Mouse (Mus musculus) embryonic stem cell, embryonic (primary cell): ENCODE data around the gene Abcc8.

Experiments
- CTCF ChIA-PET, 4 experiments: fragments of 300-600 bp in 2 of 4; fragments of 350-600 bp in 2 of 4; sonication (Branson Sonifier 250); formaldehyde crosslinking; loops; one replicate each; lab custom pipeline; 2022; ENCODE audit warnings: inconsistent platforms in 2 of 4; lab: Charles Lee
- POLR2A ChIA-PET, 4 experiments: fragments of 300-600 bp in 2 of 4; fragments of 350-600 bp in 2 of 4; sonication (Branson Sonifier 250); formaldehyde crosslinking; loops; one replicate each; lab custom pipeline; 2022; ENCODE audit warnings: antibody characterized with exemption in 4 of 4, inconsistent platforms in 1 of 4; lab: Charles Lee

Gene Abcc8

GRCm38 (mm10) chr7:46167901-46168300, 11.9 kb downstream of the Abcc8 start:
- ChIA-PET POLR2A (no interaction called here), CTCF (no interaction called here)

GRCm38 (mm10) chr7:46165876-46166275, 14.0 kb downstream of the Abcc8 start:
- POLR2A ChIA-PET, result no interaction called here
- CTCF ChIA-PET, result no interaction called here

- CTCF ChIA-PET, result no interaction called here
- POLR2A ChIA-PET, result no interaction called here
These were observed 17.1 kb downstream of the Abcc8 start for GRCm38 (mm10) chr7:46162731-46163130.

- ChIA-PET POLR2A (interaction anchor here in 1 of 4 experiments (0.6 kb wide), 2 partner anchors 189 to 287 kb away, joined by 4 to 8 read pairs; no protein-coding TSS in a partner anchor), CTCF (interaction anchor here in 1 of 4 experiments (0.6 kb wide), 1 partner anchor 139 kb away, joined by 3 read pairs; no protein-coding TSS in a partner anchor)
These were observed 17.6 kb downstream of the Abcc8 start for GRCm38 (mm10) chr7:46162132-46162727.

- ChIA-PET CTCF (interaction anchor here in 2 of 4 experiments (0.6 kb wide), 2 partner anchors 73 to 138 kb away, joined by 3 to 4 read pairs; no protein-coding TSS in a partner anchor), POLR2A (interaction anchor here in 1 of 4 experiments (0.6 kb wide), 1 partner anchor 189 kb away, joined by 8 read pairs; no protein-coding TSS in a partner anchor)
These were observed 18.2 kb downstream of the Abcc8 start for GRCm38 (mm10) chr7:46161615-46162014.

- ChIA-PET CTCF (interaction anchor here in 1 of 4 experiments (1.5 kb wide), 1 partner anchor 235 kb away, joined by 3 read pairs; no protein-coding TSS in a partner anchor), POLR2A (no interaction called here)
These were observed 22.1 kb downstream of the Abcc8 start for GRCm38 (mm10) chr7:46157746-46158145.

- CTCF ChIA-PET, result interaction anchor here in 1 of 4 experiments (0.6 kb wide), 1 partner anchor 34 kb away, joined by 6 read pairs; no protein-coding TSS in a partner anchor
- POLR2A ChIA-PET, result no interaction called here
These were observed 25.0 kb downstream of the Abcc8 start for GRCm38 (mm10) chr7:46154498-46155488.

- CTCF ChIA-PET, result interaction anchor here in 1 of 4 experiments (0.6 kb wide), 2 partner anchors 27 to 1706 kb away, joined by 3 to 4 read pairs; partner anchors contain the start of gene Abcc8
- POLR2A ChIA-PET, result interaction anchor here in 2 of 4 experiments (0.5 to 2.1 kb wide), 2 partner anchors 26 to 455 kb away, joined by 4 read pairs; no protein-coding TSS in a partner anchor
These were observed 26.9 kb downstream of the Abcc8 start for GRCm38 (mm10) chr7:46152819-46153351.

GRCm38 (mm10) chr7:46147417-46147816, 32.4 kb downstream of the Abcc8 start:
- ChIA-PET CTCF (interaction anchor here in 1 of 4 experiments (0.6 kb wide), 1 partner anchor 716 kb away, joined by 3 read pairs; no protein-coding TSS in a partner anchor), POLR2A (interaction anchor here in 1 of 4 experiments (1.1 kb wide), 1 partner anchor 12 kb away, joined by 3 read pairs; no protein-coding TSS in a partner anchor)

- CTCF ChIA-PET, result interaction anchor here in 1 of 4 experiments (0.6 kb wide), 1 partner anchor 250 kb away, joined by 6 read pairs; the partner anchor contains the start of genes Syngr4 and Tmem143
- POLR2A ChIA-PET, result interaction anchor here in 1 of 4 experiments (1.1 kb wide), 1 partner anchor 11 kb away, joined by 3 read pairs; no protein-coding TSS in a partner anchor
These were observed 33.0 kb downstream of the Abcc8 start for GRCm38 (mm10) chr7:46146675-46147308.

- ChIA-PET POLR2A (no interaction called here), CTCF (no interaction called here)
These were observed 35.8 kb downstream of the Abcc8 start for GRCm38 (mm10) chr7:46144061-46144460.

GRCm38 (mm10) chr7:46138329-46138930, 41.4 kb downstream of the Abcc8 start:
- ChIA-PET CTCF (no interaction called here), POLR2A (interaction anchor here in 1 of 4 experiments (1.1 to 1.6 kb wide), 3 partner anchors 10 to 30 kb away, joined by 3 to 6 read pairs (median 5); no protein-coding TSS in a partner anchor)

- ChIA-PET CTCF (interaction anchor here in 3 of 4 experiments (0.5 to 1.0 kb wide), 3 partner anchors 32 to 326 kb away, joined by 3 to 4 read pairs (median 3); no protein-coding TSS in a partner anchor), POLR2A (interaction anchor here in 2 of 4 experiments (0.5 to 1.4 kb wide), 3 partner anchors 11 to 379 kb away, joined by 3 to 9 read pairs (median 4); no protein-coding TSS in a partner anchor)
These were observed 46.0 kb downstream of the Abcc8 start for GRCm38 (mm10) chr7:46133858-46134257.

- POLR2A ChIA-PET, result no interaction called here
- CTCF ChIA-PET, result no interaction called here
These were observed 47.6 kb downstream of the Abcc8 start for GRCm38 (mm10) chr7:46132229-46132628.

GRCm38 (mm10) chr7:46131806-46132205, 48.0 kb downstream of the Abcc8 start:
- CTCF ChIA-PET, result no interaction called here
- POLR2A ChIA-PET, result interaction anchor here in 1 of 4 experiments (0.5 kb wide), 1 partner anchor 708 kb away, joined by 6 read pairs; no protein-coding TSS in a partner anchor

GRCm38 (mm10) chr7:46131266-46131665, 48.6 kb downstream of the Abcc8 start:
- POLR2A ChIA-PET, result interaction anchor here in 1 of 4 experiments (0.5 kb wide), 1 partner anchor 708 kb away, joined by 6 read pairs; no protein-coding TSS in a partner anchor
- CTCF ChIA-PET, result no interaction called here

GRCm38 (mm10) chr7:46130723-46131122, 49.1 kb downstream of the Abcc8 start:
- CTCF ChIA-PET, result no interaction called here
- POLR2A ChIA-PET, result no interaction called here
